Mouse (Mus musculus) c-Kit-negative CD71-positive TER-119-positive erythroid progenitor cells, embryonic 14.5 days (primary cell): Measurements from ENCODE around the gene Prrg2.

Experiments
- DNase-seq: peaks from one replicate; pipeline ENCODE4 v3.0.0-alpha.2; 2013; ENCODE audit warnings: low read depth, low spot score

Prrg2 gene

DNA sequence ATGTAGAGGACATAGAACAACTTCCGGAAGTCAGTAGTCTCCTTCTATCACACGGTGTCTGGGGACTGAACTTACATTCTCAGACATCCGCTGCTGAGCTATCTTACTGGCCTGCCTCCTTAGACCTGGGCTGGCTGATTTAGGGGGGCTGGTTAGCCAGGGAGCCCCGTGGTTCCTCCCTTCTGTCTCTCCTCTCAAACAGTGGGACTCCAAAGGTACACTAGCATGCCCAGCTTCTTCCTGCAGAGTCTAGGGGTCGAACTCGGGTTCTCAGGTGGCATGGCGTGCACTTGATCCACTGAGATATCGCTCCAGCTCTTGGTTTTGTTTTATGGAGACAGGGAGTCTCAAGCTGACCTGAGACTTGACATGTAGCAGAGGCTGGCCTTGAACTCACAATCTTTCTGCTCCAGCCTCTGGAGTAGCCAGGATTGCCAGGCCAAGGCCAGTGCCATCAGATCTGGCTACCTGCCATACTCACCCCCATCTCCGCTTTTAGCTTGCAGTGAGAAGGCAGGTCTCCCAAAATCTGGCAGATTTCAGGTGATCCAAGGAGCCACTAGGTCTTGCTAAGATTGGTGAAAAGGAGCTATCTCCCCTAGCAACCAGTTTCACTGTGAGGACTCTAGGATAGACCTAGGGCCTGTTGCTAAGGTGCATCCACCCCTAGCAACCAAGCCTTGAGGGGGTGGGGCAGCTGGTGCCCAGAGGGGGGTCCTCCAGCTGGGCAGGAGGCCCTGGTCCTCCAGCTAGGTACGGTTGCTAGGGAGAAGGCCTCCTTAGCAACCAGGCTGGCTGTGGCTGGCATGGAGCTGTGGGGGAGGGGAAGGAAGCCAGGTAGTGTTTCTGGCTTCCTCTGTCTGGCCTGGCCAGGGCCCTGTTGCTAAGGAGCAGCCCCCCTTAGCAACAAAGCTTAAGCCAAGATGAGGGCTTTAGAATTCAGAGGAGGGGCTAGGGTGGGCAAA is 3.6 kb downstream of the Prrg2 start:
- DNase-seq = no peak

DNA sequence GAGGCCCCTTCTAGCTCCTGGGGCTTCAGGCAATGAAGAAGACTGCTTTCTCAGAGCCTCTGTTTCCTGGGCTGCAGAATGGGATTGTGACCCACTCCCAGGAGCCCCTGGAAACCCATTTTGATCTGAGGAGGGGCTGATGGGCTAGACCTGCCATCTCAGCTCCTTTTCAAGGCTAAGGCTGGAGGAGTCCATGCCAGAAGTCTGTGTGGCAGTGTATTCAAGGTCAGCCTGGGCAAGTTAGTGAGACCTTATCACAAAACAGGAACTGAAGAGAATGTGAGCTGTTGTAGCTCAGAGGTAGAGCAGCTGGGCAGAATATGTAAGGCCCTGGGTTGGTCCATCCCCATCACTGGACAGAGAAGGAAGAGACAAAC is 5.5 kb downstream of the Prrg2 start:
- DNase-seq = no peak

DNA sequence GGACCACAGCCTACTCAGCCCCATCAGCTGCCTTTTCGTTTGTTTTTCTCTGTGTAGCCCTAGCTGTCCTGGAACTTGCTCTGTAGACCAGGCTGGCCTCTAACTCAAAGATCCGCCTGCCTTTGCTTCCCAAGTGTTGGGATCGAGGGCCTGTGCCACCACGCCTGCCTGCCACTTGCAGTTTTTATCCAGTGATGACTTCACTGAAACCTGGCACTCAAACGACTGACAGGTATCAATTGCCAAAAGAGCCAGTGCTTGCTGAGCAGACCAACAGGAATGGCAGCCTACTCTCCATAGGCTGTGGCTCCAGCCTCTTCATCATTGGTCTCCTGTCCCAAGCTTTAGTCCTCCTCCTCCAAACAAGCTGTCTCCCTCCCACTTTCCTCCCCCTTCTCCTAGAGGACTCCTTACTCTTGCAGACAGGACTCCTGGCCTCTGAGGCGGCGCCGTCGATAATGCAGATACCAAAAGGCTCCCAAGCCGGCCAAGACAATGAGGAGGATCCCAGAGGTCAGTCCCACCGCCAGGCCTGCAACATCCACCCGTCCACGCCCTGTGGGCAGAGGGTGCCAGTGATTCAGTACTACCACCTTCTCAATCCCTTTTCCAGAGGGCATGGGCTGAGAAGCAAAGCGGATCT is 6.0 kb downstream of the Prrg2 start:
- no peak for DNase-seq

DNA sequence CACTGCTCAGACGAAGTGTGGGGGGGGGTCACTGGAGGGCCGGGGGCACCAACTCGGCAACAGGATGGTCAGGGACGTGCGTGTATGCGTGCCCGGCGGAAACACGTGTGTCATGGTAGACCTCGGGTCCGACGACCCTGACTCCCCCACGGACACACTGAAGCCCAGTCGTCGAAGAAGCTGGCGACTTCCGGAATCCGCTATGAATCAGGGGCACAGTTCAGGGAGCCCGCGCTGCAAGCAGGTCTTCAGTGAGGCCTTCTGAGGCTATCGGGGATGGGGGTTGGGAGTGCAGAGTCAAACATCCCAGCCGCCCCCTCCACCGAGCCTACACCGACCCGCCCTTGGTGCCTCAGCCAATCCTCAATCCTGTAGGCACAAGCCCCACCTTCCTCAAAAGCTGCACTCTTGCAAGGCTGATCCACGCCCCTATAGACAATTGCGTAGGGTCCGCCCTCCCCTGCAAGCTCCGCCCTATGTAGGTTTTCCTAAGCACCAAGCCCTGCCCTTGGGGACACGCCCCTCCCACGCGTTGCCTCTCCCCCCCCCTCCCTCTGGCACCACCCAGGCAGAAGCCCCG is 8.5 kb downstream of the Prrg2 start:
- DNase-seq = peak; percentile 60

DNA sequence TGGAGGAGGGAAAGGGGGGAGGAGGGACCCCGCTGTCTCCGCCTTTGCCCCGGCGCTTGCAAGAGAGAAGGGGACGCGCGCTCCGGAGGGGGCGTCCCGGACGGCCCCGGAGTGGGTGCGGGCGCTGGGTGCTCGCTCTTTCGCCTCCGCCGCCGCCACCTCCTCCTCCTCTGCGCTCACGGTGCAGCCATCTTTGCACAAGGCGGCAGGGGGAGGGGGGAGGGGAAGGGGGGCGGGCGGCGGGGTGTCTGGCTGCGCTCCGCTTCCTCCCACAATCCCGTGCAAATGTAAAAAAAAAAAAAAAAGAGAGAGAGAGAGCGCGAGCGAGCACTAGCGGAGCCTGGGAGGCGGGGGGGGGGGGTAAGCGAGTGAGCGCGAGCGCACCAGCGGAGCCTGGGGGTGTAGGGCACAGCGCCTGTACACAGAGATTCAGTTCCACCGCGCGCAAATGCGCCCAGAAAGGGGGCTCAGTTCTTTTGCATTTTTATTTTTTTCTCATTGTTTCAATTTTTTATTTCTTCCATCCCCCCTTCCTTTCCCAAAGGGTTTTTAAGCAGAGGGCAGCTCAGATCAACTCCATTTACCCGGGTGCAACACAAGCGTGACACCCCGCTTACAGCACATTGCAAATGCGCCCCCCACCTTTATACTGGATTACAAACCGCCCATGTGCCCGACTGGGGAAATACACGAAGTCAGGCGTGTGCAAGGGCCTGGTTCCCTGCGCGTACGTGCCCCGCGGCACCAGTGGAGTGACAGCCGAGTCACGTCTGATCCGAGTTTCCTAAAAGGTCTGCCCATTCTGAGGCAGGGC is 9.2 kb downstream of the Prrg2 start:
- DNase-seq = no peak

GRCm38 (mm10) chr7:45052862-45053116 is 9.7 kb downstream of the Prrg2 start, which contains the start of gene Prr12:
Prr12 (minus strand) TSS chr7:45052881.
- DNase-seq = no peak

DNA sequence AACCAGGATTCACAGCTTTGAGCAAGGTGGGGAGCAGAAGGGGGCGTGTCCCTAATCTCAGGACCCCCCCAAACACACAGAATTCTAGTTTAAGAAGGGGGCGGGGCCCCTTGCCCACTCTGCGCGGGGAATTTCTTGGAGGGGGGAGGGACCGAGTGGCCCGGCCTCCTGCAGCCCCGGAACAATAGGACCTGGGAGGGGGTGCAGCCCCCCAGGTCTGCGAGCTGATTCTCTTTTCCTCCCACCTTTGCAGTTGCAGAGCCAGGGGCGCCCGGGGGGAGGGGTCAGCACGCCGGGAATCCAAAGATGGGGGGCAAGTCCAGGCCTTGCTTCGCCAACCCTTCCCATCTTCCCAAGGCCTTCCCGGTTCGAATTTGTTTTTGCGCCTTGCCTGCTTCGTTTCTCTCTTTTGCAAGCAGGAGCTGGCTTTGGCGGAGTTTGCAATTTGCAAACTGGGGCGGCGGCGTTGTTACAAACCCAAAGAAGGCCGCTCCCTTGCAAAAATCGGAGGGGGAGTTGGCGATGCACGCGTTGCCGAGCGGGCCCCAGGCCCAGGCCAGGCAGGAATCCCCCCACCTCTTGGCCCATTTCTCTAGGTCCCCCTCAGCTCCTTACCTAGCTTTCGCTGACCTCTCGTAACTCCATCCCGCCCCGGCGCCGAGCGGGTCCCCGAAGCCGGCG is 10.2 kb downstream of the Prrg2 start:
- DNase-seq = no peak

DNA sequence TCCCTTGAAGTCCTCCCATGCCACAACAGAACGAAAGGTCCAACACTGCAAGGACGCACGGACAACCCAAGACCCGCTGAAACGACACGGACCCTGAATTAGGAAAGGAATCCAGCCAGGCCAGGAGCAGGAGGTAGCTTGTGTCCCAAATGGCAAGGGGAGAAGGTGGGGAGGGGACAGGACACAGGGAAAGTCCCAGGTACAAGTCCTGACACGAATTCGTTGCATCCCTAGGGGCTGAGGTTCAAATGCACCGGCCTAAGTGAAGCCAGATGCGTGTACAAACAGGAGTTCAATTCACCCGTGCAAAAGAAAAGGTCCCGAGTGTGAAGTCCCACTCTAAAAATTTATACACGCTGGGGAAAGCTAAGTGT is 10.9 kb downstream of the Prrg2 start:
- no peak for DNase-seq

DNA sequence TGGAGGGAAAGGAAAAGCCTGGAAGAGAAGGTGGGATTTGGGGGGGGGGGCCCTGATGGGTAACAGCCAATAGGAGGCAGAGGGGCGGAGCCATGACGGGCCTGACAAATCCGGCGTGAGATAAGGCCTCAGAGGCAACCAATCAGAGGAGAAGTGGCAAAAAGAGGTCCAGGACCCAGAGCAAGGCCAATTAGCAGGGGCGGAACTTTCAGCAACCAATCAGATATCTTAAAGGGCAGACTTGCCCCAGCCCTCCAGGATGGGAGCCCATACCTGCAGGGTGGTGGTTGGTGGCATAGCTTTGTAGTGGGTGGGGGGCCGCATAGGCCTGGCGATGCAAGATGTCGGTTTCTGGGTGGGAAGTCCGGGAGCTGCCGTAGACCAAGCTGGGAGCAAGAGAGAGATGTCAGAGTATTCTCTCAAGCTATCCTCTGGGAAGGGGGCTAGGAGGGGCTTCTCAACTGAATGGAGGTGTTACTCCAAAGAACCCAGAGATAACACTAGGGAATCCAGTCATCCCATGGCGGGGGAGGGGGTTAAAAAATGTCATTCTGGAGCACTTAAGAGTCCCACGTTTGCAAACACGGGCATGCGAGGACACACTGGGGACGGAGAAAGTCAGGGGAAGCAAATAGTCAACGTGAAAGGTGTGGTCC is 11.4 kb downstream of the Prrg2 start:
- DNase-seq = no peak

DNA sequence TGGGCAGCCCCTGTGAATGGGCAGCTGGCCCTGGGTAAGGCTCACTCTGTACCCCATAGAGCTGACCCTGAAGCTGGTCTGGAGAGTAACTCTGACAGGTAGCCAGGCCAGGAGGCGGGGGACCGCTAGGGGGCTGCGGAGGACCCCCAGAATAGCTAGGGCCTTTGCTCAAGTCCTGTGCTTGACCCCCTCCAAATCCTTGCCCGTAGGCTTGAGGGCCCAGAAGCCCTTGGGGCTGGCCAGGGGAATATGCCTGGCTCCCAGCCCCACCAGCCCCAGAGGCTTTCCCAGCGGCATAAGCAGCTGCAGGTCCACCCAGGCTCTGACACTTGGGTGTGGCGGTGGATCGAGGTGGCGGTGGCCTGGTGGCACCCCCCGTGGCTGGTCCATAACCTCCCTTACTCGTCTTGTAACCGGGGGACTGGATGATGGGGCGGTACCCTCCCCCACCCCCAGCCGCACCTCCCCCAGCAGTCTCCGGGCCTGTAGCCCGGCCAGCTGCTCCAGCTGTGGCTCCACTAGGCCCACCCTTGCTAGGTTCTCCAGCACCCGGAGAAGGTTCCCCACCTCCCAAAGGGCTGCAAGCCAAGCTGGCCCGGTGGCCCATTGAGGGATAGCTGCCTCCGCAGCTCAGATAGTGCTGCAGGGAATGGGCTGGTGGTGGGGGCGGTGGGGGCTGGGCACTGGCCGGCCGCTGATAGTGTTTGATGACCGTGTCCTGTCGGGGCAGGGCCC is 13.4 kb downstream of the Prrg2 start:
- DNase-seq = no peak

- DNase-seq = no peak
Observed at GRCm38 (mm10) chr7:45048001-45048890, 14.2 kb downstream of the Prrg2 start.

DNA sequence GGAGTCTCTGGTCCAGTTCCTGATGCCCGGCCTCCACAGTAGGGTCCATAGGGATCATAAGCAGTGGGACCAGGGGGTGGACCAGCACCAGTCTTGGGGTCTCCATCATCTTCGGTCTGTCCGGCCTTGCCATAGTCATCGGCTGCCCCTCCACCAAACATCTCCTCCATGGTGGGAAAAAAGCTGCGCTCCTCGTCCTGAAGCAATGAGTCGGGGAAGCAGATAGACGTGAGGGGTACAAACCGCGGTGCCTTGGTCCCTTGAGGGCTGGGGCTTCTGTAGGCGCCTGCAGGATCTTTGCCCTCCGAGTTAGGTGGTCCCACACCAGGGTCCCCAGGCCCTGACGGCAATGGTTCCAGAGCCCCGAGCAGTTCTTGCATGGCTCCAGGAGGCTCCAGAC is 15.0 kb downstream of the Prrg2 start:
- no peak for DNase-seq

- DNase-seq = no peak
Observed at GRCm38 (mm10) chr7:45046853-45047350, 15.6 kb downstream of the Prrg2 start.

GRCm38 (mm10) chr7:45045741-45046140 is 16.7 kb downstream of the Prrg2 start:
- DNase-seq = no peak

GRCm38 (mm10) chr7:45043307-45043706 is 19.2 kb downstream of the Prrg2 start:
- DNase-seq = no peak

DNA sequence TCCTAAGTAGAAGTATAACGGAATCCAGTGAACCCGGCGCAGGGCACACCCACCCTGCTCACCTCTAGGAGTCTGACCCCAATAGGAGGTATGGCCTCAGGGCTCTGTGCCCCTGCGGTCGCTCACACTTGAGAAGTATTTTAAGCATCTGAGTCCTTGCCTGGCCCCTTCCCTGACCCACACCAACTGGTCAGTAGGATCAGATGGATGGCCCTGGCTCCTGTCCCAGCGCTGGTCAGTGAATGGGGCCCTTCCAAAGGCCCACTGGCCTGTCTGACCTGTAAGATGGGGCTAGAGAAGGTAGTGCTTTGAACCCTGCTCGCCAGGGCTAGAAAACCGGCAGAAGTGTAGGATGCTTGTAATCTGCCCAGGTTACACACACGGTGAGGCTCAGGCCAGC is 21.6 kb downstream of the Prrg2 start:
- DNase-seq = no peak

GRCm38 (mm10) chr7:45038411-45038810 is 24.1 kb downstream of the Prrg2 start:
- no peak for DNase-seq

GRCm38 (mm10) chr7:45037720-45038361 is 24.6 kb downstream of the Prrg2 start:
- peak; percentile 42 for DNase-seq

DNA sequence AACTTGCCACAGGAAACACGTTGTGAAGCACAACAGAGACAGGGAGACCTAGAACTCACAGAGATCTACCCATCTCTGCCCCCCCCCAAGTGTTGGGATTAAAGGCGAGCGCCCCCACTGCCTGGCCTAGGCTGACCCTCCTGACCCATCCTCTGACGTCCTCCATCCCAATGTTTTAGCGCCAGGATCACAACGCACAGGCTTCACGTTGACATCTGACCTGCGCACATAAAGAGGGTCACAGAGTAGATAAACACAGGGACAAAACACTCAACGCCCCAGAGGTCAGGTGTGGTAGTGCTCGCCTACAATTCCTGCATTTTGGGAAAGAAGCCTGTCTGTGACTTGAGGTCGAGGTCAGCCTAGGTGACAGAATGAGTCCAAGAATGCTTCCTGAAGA is 25.8 kb downstream of the Prrg2 start:
- DNase-seq = no peak
